Mouse (Mus musculus): ENCODE results near the gene Cd8a. TPM values are rescaled to one million over a fixed set of nuclear protein-coding genes. Genes with fewer than 3 reads are reported as not detected.

Gene Cd8a
- total RNA-seq, 2 experiments from 2014 or later = 0.14 to 0.20 TPM

Other genes starting within 250 kb of the Cd8a start
- gene Thnsl2, start 229.0 kb upstream of the Cd8a start, total RNA-seq (2021) = 1 to 10 TPM; 7.8 to 8.5 TPM
- gene Fabp1, start 173.6 kb upstream of the Cd8a start, total RNA-seq (2021) = under 1 TPM in 1 of 2 experiments, not detected in 1; 0.70 TPM
- 10 to 100 TPM; 32.9 to 33.5 TPM for gene Krcc1, start 101.8 kb upstream of the Cd8a start, total RNA-seq (2021)
- 100 to 1,000 TPM; 196 to 220 TPM for gene Smyd1, start 51.2 kb upstream of the Cd8a start, total RNA-seq (2021)
- under 1 TPM in 1 of 2 experiments, not detected in 1; 0.18 TPM for gene Cd8b1, start 50.6 kb upstream of the Cd8a start, total RNA-seq (2021)
- 10 to 100 TPM; 58.0 to 61.9 TPM for gene Rmnd5a, start 67.2 kb downstream of the Cd8a start, total RNA-seq (2021)
- 10 to 100 TPM; 20.5 to 22.9 TPM for gene Rnf103, start 120.5 kb downstream of the Cd8a start, total RNA-seq (2021)
- gene Chmp3, start 170.4 kb downstream of the Cd8a start, total RNA-seq (2021) = 10 to 100 TPM; 41.7 to 53.2 TPM

Data from gastrocnemius, postnatal 10 days (tissue).